Mouse (Mus musculus) forebrain, embryonic 12.5 days (tissue): ENCODE results near the gene Mob2. TPM values are rescaled to one million over a fixed set of nuclear protein-coding genes. Genes with fewer than 3 reads are reported as not detected.

ENCODE experiments used
- ATAC-seq: fragments of 200-750 bp; cut with Nextera tagmentation; 2 replicates; pipeline ENCODE4 v1.8.0; 2017; ENCODE audit warnings: moderate TSS enrichment; ENCODE audit not compliant: low FRiP score
- H3K27ac ChIP-seq: fragments of 300-500 bp; sonication (generic); 2 replicates; pipeline ENCODE4 v1.5.1; 2016; ENCODE audit warnings: mild to moderate bottlenecking
- H3K27me3 ChIP-seq: fragments of 300-500 bp; sonication (generic); 2 replicates; pipeline ENCODE4 v1.6.1; 2016; ENCODE audit warnings: mild to moderate bottlenecking
- H3K36me3 ChIP-seq: fragments of 300-500 bp; sonication (generic); replicated peaks from 2 replicates; pipeline ENCODE4 v1.6.1; 2016; ENCODE audit warnings: mild to moderate bottlenecking
- H3K4me1 ChIP-seq: fragments of 300-500 bp; sonication (generic); 2 replicates; pipeline ENCODE4 v1.6.1; 2016
- H3K4me2 ChIP-seq: fragments of 300-500 bp; sonication (generic); 2 replicates; pipeline ENCODE4 v1.6.1; 2016; ENCODE audit warnings: mild to moderate bottlenecking, moderate library complexity
- H3K4me3 ChIP-seq: fragments of 300-500 bp; sonication (generic); replicated peaks from 2 replicates; pipeline ENCODE4 v1.5.1; 2016; ENCODE audit warnings: mild to moderate bottlenecking
- H3K9ac ChIP-seq: fragments of 300-500 bp; sonication (generic); 2 replicates; pipeline ENCODE4 v1.6.1; 2016; ENCODE audit warnings: mild to moderate bottlenecking
- H3K9me3 ChIP-seq: fragments of 300-500 bp; sonication (generic); 2 replicates; pipeline ENCODE4 v1.6.1; 2016
- WGBS: fragments of 180-500 bp; shearing (Covaris S2); methylation state at CpG from one replicate; pipeline ENCODE4 v1.1.7; 2016; 5-methylcytosine and 5-hydroxymethylcytosine counted together
- polyA plus RNA-seq: library from polyadenylated mRNA; unstranded; fragments of >200 nt; fragmentation: Nextera tagmentation; extraction: Ambion mirVana; gene quantifications from 2 replicates; pipeline ENCODE4 v1.2.1, GENCODE M21; 2016

The Mob2 gene
- polyA plus RNA-seq, 1 experiment from 2014 or later: 46.9 TPM

- no peaks in the 10 kb centered on the region for H3K9me3 ChIP-seq
- no peaks in the 10 kb centered on the region for H3K27me3 ChIP-seq
- no peak overlapping the region for H3K4me3 ChIP-seq
- H3K36me3 ChIP-seq: peaks cover 87% of the 10 kb centered on the region
- no peak overlapping the region for H3K9ac ChIP-seq
- 0 out of 2 replicates have a peak overlapping the region, but pooled peaks have one; percentile 19 for H3K27ac ChIP-seq
- no peak; the same call in 1 of the 2 replicates for ATAC-seq
- no peaks in the 10 kb centered on the region for H3K4me1 ChIP-seq
- no peak overlapping the region for H3K4me2 ChIP-seq
- WGBS: 70% methylated on average over 21 of the region's 22 CpGs
Observed at GRCm38 (mm10) chr7:142001597-142002340, 59.1 kb downstream of the Mob2 start.

DNA sequence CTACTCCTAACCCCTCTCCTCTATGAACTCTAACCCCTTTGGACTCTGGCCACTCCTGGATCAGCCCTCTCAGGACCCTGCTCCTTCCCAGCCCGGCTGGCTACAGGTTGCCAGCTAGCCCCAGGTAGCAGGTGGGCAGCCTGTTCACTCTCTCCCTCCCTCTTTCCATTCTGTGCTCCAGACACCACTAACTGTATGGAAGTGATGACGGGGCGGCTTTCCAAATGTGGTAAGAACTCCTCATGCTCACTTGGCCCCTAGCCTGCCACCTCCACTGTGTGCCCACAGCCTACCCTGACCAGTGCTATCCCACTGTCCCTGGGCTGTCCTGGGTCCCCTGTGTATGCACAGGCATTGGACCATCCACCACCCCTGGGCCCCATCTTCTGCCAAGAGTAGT lies 60.2 kb downstream of the Mob2 start:
- Histone ChIP-seq H3K4me3 (no peak overlapping the region), H3K4me2 (no peak overlapping the region), H3K36me3 (peaks cover 94% of the 10 kb centered on the region), H3K27ac (no peak overlapping the region), H3K9ac (no peak overlapping the region), H3K27me3 (no peaks in the 10 kb centered on the region), H3K9me3 (no peaks in the 10 kb centered on the region), H3K4me1 (no peaks in the 10 kb centered on the region)
- 95% methylated on average over 3 of the region's 3 CpGs for WGBS
- no peak for ATAC-seq

- WGBS: 90% methylated on average over 4 of the region's 4 CpGs
- H3K4me2 ChIP-seq: no peak overlapping the region
- H3K9ac ChIP-seq: no peak overlapping the region
- H3K27ac ChIP-seq: no peak overlapping the region
- H3K36me3 ChIP-seq: peaks cover 100% of the 10 kb centered on the region
- H3K4me3 ChIP-seq: no peak overlapping the region
- no peaks in the 10 kb centered on the region for H3K9me3 ChIP-seq
- H3K27me3 ChIP-seq: no peaks in the 10 kb centered on the region
- H3K4me1 ChIP-seq: no peaks in the 10 kb centered on the region
- ATAC-seq: no peak
Observed at GRCm38 (mm10) chr7:141994121-141994520, 66.7 kb downstream of the Mob2 start.

GRCm38 (mm10) chr7:141991183-141991582 lies 69.7 kb downstream of the Mob2 start:
- 87% methylated on average over 2 of the region's 2 CpGs for WGBS
- Histone ChIP-seq H3K9me3 (no peaks in the 10 kb centered on the region), H3K36me3 (peaks cover 100% of the 10 kb centered on the region), H3K4me1 (no peaks in the 10 kb centered on the region), H3K4me2 (no peak overlapping the region), H3K27me3 (no peaks in the 10 kb centered on the region), H3K9ac (no peak overlapping the region), H3K27ac (0 out of 2 replicates have a peak overlapping the region, but pooled peaks have one; percentile 5), H3K4me3 (no peak overlapping the region)
- ATAC-seq: no peak

GRCm38 (mm10) chr7:141988314-141988806 lies 72.5 kb downstream of the Mob2 start:
- no peak overlapping the region for H3K27ac ChIP-seq
- no peaks in the 10 kb centered on the region for H3K4me1 ChIP-seq
- no peak overlapping the region for H3K4me2 ChIP-seq
- H3K4me3 ChIP-seq: no peak overlapping the region
- no peaks in the 10 kb centered on the region for H3K27me3 ChIP-seq
- ATAC-seq: no peak
- H3K9me3 ChIP-seq: no peaks in the 10 kb centered on the region
- H3K9ac ChIP-seq: no peak overlapping the region
- H3K36me3 ChIP-seq: peaks cover 100% of the 10 kb centered on the region
- WGBS: 93% methylated on average over 7 of the region's 7 CpGs

DNA sequence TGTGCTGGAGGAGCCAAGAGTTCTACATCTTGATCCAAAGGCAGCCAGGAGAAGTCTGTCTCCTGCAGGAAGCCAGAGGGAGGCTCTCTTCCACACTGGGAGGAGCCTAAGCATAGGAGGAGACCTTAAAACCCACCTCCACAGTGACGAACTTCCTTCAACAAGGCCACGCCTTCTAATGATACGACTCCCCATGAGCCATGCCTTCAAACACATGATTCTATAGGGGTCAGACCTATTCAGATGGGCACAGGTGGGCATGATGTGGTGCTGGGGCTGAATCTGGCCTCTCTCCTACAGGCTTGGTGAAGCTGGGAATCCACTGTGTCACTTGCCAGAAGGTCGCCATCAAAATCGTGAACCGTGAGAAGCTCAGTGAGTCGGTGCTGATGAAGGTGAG lies 79.6 kb downstream of the Mob2 start:
- H3K27ac ChIP-seq: no peak overlapping the region
- peaks cover 42% of the 10 kb centered on the region for H3K36me3 ChIP-seq
- no peak for ATAC-seq
- H3K27me3 ChIP-seq: no peaks in the 10 kb centered on the region
- H3K4me1 ChIP-seq: peaks cover 8% of the 10 kb centered on the region
- H3K4me3 ChIP-seq: no peak overlapping the region
- WGBS: 94% methylated on average over 7 of the region's 7 CpGs
- no peak overlapping the region for H3K9ac ChIP-seq
- H3K9me3 ChIP-seq: no peaks in the 10 kb centered on the region
- H3K4me2 ChIP-seq: no peak overlapping the region

GRCm38 (mm10) chr7:141979247-141979646 lies 81.6 kb downstream of the Mob2 start:
- Histone ChIP-seq H3K27me3 (no peaks in the 10 kb centered on the region), H3K36me3 (peaks cover 22% of the 10 kb centered on the region), H3K4me2 (no peak overlapping the region), H3K4me3 (no peak overlapping the region), H3K9ac (no peak overlapping the region), H3K9me3 (no peaks in the 10 kb centered on the region), H3K4me1 (peaks cover 8% of the 10 kb centered on the region), H3K27ac (no peak overlapping the region)
- no peak for ATAC-seq
- 92% methylated on average over 4 of the region's 4 CpGs for WGBS

DNA sequence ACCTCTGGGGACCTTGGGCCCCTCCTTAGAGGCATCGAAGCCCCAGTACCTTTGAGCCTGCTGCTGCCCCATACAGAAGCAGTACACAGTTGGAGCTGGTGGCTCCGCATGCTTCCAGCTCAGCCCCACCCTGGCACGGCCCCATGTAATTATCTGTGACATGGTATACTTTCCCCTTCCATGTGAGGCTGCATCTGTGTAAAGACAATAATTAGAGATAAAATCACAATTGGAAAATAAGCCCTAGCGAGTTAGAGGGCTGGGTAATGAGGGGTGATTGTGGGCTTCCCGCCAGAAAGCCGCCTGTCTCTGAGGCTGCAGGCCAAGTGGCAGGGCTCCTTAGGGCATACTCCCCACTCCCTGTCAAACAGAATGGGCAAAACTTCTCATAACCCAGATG lies 82.9 kb downstream of the Mob2 start:
- H3K9me3 ChIP-seq: no peaks in the 10 kb centered on the region
- H3K27ac ChIP-seq: no peak overlapping the region
- peaks cover 13% of the 10 kb centered on the region for H3K36me3 ChIP-seq
- WGBS: 66% methylated on average over 6 of the region's 6 CpGs
- peaks cover 9% of the 10 kb centered on the region for H3K4me1 ChIP-seq
- peak; percentile 37; the same call in 1 of the 2 replicates for ATAC-seq
- H3K4me3 ChIP-seq: no peak overlapping the region
- H3K9ac ChIP-seq: no peak overlapping the region
- H3K4me2 ChIP-seq: no peak overlapping the region
- H3K27me3 ChIP-seq: no peaks in the 10 kb centered on the region

DNA sequence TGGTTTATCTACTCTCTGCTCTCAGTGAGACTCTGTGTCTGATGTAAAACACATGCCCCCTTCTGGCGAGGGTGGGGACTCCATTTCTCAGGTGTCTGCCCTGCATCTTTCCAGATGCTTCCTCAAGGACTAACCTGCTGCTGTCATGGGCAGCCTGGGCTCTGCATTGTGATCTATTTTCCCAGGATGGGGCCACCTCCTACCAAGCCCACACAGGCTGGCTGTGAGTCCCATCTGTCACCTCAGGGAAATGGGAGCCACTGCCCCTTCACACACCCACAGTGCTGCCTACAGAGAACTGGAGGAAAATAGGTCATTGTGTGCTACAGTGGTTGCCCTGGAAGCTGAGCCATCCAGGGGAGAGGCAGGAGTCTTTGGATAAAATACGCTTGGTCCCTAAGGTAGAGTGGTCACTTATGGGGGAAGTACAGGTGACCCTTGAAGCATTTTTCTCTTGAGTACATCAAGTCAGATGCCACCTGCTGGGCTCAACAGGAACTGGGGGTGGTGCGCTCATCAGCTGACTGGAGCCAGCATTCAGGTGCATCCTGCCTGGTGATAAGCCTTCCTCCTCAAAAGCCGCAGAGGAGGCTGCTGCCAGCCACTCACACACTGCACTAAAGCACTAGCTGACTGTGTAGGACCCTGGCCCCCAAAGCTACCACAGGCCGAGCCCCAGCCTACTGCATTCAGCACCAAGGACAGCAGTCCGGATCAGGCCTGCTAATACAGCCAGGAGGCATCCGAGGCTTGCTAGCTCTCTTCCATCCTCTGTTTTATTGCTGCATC lies 87.8 kb downstream of the Mob2 start:
- Histone ChIP-seq H3K27ac (no peak overlapping the region), H3K36me3 (no peaks in the 10 kb centered on the region), H3K4me2 (no peak overlapping the region), H3K9me3 (no peaks in the 10 kb centered on the region), H3K9ac (no peak overlapping the region), H3K27me3 (no peaks in the 10 kb centered on the region), H3K4me3 (no peak overlapping the region), H3K4me1 (peaks cover 41% of the 10 kb centered on the region)
- WGBS: 43% methylated on average over 7 of the region's 7 CpGs
- 0 out of 2 replicates have a peak, but pooled peaks have one; percentile 27 for ATAC-seq

DNA sequence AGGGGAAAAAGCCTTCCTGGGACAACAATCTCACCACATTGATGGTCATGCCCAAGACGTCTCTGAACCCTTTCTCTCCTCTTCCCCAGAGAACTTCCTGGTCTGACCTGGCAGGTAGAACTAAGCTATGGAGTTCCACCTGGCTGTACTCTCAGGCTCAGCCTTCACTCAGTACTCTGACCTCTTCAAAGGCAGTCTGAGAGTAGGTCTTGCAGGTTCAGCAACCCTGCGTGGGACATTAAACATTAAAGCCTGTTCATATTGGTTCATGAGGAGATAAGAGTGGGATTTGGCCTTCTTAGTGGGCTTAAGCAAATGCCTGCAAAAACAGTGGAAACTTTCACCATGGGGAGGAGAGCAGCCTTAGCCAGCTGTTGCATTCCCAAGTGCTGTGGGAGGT lies 94.6 kb downstream of the Mob2 start:
- no peaks in the 10 kb centered on the region for H3K9me3 ChIP-seq
- peaks cover 63% of the 10 kb centered on the region for H3K4me1 ChIP-seq
- ATAC-seq: no peak

DNA sequence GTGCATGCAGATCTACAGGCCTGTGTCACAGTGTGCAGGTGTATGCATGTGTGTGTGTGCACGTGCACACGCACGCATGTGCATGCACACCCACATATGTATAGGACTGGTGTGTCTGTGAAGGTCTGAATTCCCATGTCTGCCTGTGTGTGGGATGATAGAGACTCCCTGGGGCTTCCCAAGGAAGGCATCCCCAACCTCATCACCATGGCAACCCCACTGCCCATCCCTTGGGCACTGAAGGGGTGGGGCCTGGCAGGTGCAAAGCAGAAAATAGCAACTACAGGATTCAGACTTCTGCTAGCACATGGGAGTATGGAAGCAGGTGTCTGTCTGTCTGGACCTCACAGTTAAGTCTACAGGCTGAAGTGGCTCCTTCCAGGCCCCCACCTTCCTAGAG lies 98.3 kb downstream of the Mob2 start:
- H3K4me1 ChIP-seq: peaks cover 65% of the 10 kb centered on the region
- ATAC-seq: 0 out of 2 replicates have a peak, but pooled peaks have one; percentile 17
- H3K4me2 ChIP-seq: no peak overlapping the region
- H3K9me3 ChIP-seq: no peaks in the 10 kb centered on the region
- WGBS: 95% methylated on average over 3 of the region's 3 CpGs
- H3K36me3 ChIP-seq: no peaks in the 10 kb centered on the region; the same call in 1 of the 2 replicates
- H3K27me3 ChIP-seq: no peaks in the 10 kb centered on the region
- no peak overlapping the region for H3K4me3 ChIP-seq
- H3K9ac ChIP-seq: no peak overlapping the region
- H3K27ac ChIP-seq: 0 out of 2 replicates have a peak overlapping the region, but pooled peaks have one; percentile 25

More for the DNA sequence above, 94.6 kb downstream of the Mob2 start:
- H3K4me2 ChIP-seq: no peak overlapping the region
- H3K27ac ChIP-seq: no peak overlapping the region
- 85% methylated on average over 2 of the region's 2 CpGs for WGBS
- no peaks in the 10 kb centered on the region; the same call in 1 of the 2 replicates for H3K36me3 ChIP-seq
- H3K9ac ChIP-seq: no peak overlapping the region
- H3K27me3 ChIP-seq: no peaks in the 10 kb centered on the region
- H3K4me3 ChIP-seq: no peak overlapping the region

DNA sequence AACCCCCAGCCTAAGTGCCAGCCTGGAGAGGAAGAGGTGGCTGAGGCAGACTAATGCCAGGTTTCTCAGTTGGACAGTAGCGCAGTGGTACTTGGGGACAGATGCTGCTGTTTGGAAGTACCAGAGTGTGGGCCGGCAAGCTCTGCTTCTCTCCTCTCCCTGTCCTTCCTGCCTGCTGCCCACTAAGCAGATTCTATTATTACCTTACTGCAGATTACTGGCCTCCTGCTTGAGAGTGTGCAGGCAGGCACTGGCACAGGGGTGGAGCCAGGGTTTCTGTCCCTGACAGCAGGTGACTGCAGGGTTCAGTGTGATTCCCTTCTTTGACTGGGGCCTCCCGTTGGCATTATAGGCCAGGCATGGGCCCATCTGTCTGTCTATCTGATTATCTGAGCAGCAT lies 99.4 kb downstream of the Mob2 start:
- Histone ChIP-seq H3K27ac (no peak overlapping the region), H3K4me1 (peaks cover 76% of the 10 kb centered on the region), H3K4me2 (no peak overlapping the region), H3K27me3 (no peaks in the 10 kb centered on the region), H3K9me3 (no peaks in the 10 kb centered on the region), H3K4me3 (no peak overlapping the region), H3K36me3 (no peaks in the 10 kb centered on the region; the same call in 1 of the 2 replicates), H3K9ac (no peak overlapping the region)
- no peak for ATAC-seq
- WGBS: 89% methylated on average over 3 of the region's 3 CpGs
